Mouse (Mus musculus): ENCODE results near the gene Galr2. TPM values are rescaled to one million over a fixed set of nuclear protein-coding genes. Genes with fewer than 3 reads are reported as not detected.

Gene Galr2
- polyA plus RNA-seq, 1 experiment from 2014 or later, result 0.27 TPM

DNA sequence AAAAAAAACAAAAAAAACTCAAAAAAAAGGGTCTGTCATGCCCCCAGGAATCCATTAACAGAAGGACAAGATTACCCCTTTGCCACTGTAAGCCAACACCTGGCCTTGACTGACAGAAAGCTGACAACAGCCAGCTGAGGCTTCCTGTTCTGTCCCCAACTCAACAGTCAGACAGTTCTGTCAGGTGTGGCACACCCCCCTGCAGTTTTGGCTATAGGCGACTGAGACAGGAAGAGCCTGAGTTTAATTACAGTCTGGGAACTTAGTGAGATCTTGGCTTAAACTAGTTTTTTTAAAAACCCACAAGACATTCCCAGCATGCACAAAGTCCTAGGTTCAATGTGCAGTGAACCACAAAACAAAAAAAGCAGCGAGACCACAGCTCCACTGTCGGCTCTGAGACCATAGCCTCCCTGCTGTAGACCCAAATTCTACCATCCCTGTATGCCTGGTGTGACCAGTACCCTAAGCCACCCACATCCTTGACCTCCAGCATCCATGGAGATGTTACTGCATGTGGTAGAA lies 27.6 kb upstream of the Galr2 start:
- H3K9me3 ChIP-seq (replicated peaks), result no peaks in the 10 kb centered on the region
- H3K4me1 ChIP-seq, result peaks cover 10% of the 10 kb centered on the region; the same call in 1 of the 2 replicates
- no peak overlapping the region for H3K27ac ChIP-seq (replicated peaks)
- H3K9ac ChIP-seq, result no peak overlapping the region
- no peaks in the 10 kb centered on the region for H3K27me3 ChIP-seq
- peaks cover 92% of the 10 kb centered on the region for H3K36me3 ChIP-seq
- H3K4me3 ChIP-seq (replicated peaks), result no peak overlapping the region
- H3K4me2 ChIP-seq (replicated peaks), result no peak overlapping the region
- ATAC-seq (ENCODE audit: insufficient number of reproducible peaks, low FRiP score, low TSS enrichment, low read depth), result no peak
- 57% methylated on average over 3 of the region's 3 CpGs for WGBS

DNA sequence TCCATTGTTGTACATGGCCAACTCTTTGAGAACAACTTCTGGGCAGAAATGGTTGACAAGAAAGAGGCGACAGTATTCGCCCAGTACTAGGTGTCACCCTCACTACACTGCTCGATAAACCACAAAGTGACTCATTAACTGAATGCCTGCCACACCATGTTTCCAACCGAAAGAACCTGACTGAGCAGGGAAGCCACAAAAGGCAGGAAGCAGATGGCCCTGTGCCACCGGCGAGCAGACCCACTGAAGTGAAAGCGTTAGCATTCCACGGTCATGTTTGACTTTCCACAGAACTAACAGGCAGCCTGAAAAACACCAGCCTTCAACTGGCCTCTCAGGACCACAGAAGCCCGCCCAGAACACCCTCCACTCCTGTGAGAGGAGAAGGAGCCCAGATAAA lies 26.1 kb upstream of the Galr2 start:
- Histone ChIP-seq H3K9me3 (replicated peaks) (no peaks in the 10 kb centered on the region), H3K9ac (no peak overlapping the region), H3K4me3 (replicated peaks) (no peak overlapping the region), H3K27ac (replicated peaks) (peak overlapping the region; percentile 78; the same call in 1 of the 2 replicates), H3K4me1 (peaks cover 10% of the 10 kb centered on the region; the same call in 1 of the 2 replicates), H3K4me2 (replicated peaks) (no peak overlapping the region), H3K27me3 (no peaks in the 10 kb centered on the region), H3K36me3 (peaks cover 92% of the 10 kb centered on the region)
- WGBS, result 80% methylated on average over 9 of the region's 9 CpGs
- no peak for ATAC-seq (ENCODE audit: insufficient number of reproducible peaks, low FRiP score, low TSS enrichment, low read depth)

DNA sequence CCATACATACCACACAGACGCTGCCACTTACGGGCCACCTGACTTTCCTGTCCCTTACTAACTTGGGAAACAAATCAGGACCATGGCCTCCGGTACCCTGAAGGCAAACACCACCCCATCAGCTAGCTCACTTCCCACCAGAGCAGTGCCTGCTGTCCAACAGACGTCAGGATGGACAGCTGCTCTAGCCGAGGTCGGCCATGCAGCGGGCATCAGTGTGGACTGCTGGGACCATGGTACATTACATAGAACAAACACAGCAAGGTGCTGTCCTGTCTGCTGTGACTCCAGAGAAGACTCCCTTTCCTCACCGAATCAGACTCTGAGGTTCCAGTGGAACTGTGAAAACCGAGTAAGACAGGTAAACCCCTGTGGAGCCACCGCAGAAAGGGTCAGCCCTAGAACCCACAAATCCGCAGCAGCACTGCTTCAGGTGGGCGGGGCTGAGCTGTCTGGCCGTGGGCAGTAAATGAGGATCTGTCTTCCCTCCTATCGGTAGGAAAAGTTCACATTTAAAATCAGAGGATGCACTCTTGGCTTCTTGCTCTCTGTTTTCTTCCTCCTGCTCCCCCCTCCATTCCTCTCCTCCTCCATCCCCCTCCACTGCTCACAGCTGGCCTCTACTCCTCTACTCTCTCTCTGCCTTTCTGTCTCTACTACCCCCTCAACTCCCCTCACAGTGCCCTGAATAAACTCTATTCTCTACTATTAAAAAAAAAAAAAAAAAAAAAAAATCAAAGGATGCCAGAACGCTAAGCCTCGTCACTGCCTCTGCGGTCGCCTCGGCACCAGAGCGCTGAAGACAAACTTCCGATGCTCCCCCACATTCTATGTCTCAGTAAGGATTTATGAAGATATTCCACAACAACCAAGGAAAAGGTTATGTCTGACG lies 25.4 kb upstream of the Galr2 start:
- Histone ChIP-seq H3K4me1 (peaks cover 16% of the 10 kb centered on the region; the same call in 1 of the 2 replicates), H3K4me3 (replicated peaks) (no peak overlapping the region), H3K27ac (replicated peaks) (peak overlapping the region; percentile 78), H3K4me2 (replicated peaks) (no peak overlapping the region), H3K36me3 (peaks cover 92% of the 10 kb centered on the region), H3K9ac (no peak overlapping the region), H3K27me3 (no peaks in the 10 kb centered on the region), H3K9me3 (replicated peaks) (no peaks in the 10 kb centered on the region)
- WGBS, result 67% methylated on average over 22 of the region's 22 CpGs
- no peak for ATAC-seq (ENCODE audit: insufficient number of reproducible peaks, low FRiP score, low TSS enrichment, low read depth)

DNA sequence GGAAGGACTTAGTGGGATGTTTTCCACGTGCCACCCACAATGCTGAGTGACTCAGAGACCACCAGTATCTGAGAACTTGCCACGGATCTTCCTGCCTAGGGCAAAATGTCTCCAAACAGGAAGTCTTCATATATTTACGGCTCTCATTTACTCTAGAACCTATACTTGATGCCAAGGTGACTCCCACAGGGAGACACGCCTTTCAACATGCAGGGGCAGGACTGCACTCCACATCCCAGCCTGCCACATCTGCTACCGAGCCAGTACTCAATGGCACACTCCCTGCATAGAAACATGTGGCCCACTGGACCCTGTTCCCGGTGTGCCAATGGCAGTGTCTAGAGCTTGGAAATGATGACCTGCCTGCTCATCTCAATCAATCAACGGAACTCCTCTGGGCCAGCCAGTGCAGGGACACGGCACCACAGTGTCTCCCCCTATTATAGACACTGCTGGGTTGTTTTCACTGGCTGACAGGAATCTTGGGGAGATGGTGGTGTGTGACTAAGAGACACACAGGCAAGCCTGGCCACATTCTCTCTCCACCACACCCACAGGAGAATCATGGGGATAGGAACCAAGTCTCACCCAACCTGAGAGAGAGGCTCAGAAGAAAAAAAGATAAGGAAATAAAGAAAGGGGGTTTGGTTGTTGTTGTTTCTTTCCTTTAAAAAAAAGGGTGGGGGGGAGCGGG lies 24.6 kb upstream of the Galr2 start:
- Histone ChIP-seq H3K4me2 (replicated peaks) (no peak overlapping the region), H3K36me3 (peaks cover 92% of the 10 kb centered on the region), H3K27me3 (no peaks in the 10 kb centered on the region), H3K9ac (no peak overlapping the region), H3K4me1 (peaks cover 16% of the 10 kb centered on the region; the same call in 1 of the 2 replicates), H3K4me3 (replicated peaks) (no peak overlapping the region), H3K9me3 (replicated peaks) (no peaks in the 10 kb centered on the region), H3K27ac (replicated peaks) (peak overlapping the region; percentile 78)
- ATAC-seq (ENCODE audit: insufficient number of reproducible peaks, low FRiP score, low TSS enrichment, low read depth), result no peak
- WGBS, result 67% methylated on average over 9 of the region's 9 CpGs

DNA sequence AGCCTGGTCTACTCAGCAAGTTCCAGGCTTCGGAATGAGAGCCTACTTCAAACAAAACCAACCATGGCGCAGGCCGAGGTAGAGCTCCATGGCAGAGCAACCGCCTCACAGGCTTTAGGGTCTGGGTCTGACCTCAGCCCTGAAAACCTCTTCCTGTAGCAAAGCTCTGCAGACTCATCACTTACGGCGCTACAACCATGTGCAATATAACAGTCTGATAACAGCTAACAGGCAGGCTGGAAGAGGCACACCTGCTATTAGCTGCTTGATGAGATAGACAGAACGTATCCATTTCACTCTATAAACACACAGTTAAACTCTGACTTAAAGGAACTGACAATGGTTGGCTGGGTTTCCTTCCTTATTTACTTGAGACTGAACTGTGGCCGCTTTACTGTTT lies 21.3 kb upstream of the Galr2 start:
- Histone ChIP-seq H3K9ac (no peak overlapping the region), H3K4me1 (peaks cover 16% of the 10 kb centered on the region; the same call in 1 of the 2 replicates), H3K27ac (replicated peaks) (no peak overlapping the region), H3K9me3 (replicated peaks) (no peaks in the 10 kb centered on the region), H3K4me2 (replicated peaks) (no peak overlapping the region), H3K36me3 (peaks cover 95% of the 10 kb centered on the region), H3K4me3 (replicated peaks) (no peak overlapping the region), H3K27me3 (no peaks in the 10 kb centered on the region)
- 86% methylated on average over 8 of the region's 8 CpGs for WGBS
- no peak for ATAC-seq (ENCODE audit: insufficient number of reproducible peaks, low FRiP score, low TSS enrichment, low read depth)

DNA sequence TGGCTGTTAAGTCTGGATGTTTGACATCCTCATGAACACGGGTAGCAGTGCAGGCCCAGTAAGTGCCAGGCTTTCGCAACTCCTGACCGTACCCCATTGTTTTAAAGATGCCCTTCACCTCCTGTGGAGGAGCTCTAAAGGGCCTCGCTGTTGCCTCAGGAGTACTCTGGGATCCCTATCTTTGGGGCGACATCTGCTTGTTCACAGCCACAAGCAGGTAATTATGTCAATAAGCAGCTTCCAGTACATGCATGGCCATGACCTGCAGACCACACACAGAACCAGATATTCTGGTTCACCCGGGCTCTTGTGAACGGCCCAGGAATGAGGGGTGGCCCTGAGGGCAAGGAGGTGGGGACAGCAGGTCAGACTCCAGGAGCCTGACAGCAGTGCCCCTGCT lies 20.5 kb upstream of the Galr2 start:
- Histone ChIP-seq H3K9ac (no peak overlapping the region), H3K9me3 (replicated peaks) (no peaks in the 10 kb centered on the region), H3K4me2 (replicated peaks) (no peak overlapping the region), H3K27me3 (no peaks in the 10 kb centered on the region), H3K4me1 (peaks cover 13% of the 10 kb centered on the region; the same call in 1 of the 2 replicates), H3K27ac (replicated peaks) (peak overlapping the region; percentile 17; the same call in 1 of the 2 replicates), H3K36me3 (peaks cover 92% of the 10 kb centered on the region), H3K4me3 (replicated peaks) (no peak overlapping the region)
- no peak for ATAC-seq (ENCODE audit: insufficient number of reproducible peaks, low FRiP score, low TSS enrichment, low read depth)
- 61% methylated on average over 7 of the region's 7 CpGs for WGBS

DNA sequence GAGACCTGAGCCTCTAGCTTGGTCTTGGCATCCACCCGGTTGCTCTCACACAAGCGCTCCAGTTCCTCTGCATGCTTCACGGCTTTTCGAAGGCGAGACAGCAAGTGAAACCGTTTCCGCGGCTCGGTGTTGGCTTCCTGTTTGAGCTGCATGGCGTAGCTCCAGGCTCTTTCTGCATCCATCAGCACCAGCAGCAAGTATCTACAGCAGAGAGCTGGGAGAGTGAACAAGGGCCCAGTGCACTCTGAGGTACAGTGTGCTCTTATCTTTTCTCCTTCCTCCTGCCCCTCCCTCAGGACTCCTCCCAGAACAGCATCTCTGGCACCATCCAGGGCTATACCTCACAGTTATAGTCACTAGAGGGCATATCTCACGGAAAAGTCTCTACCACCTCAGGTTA lies 15.4 kb upstream of the Galr2 start:
- Histone ChIP-seq H3K4me2 (replicated peaks) (no peak overlapping the region), H3K9ac (no peak overlapping the region), H3K27ac (replicated peaks) (no peak overlapping the region), H3K4me3 (replicated peaks) (no peak overlapping the region), H3K4me1 (0 out of 2 replicates have a peak, but pooled peaks cover 5% of the 10 kb centered on the region), H3K36me3 (peaks cover 94% of the 10 kb centered on the region), H3K9me3 (replicated peaks) (no peaks in the 10 kb centered on the region), H3K27me3 (no peaks in the 10 kb centered on the region)
- WGBS, result 84% methylated on average over 11 of the region's 11 CpGs
- ATAC-seq (ENCODE audit: insufficient number of reproducible peaks, low FRiP score, low TSS enrichment, low read depth), result no peak

DNA sequence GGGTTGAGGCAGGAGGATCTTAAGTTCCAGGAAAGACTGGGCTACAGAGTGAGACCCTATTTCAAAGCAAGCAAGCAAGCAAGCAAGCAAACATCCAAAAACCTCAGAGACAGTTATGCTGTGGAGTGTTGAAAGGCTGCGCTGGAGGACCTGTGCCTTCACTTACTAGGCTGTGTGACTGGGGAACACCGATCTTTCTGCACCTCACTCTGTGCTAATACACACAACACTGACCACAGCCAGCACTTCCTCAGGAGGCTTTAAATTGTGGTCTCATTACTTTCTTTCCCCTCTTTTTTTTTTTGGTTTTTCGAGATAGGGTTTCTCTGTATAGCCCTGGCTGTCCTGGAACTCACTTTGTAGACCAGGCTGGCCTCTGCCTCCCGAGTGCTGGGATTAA lies 14.9 kb upstream of the Galr2 start:
- Histone ChIP-seq H3K4me3 (replicated peaks) (no peak overlapping the region), H3K27ac (replicated peaks) (no peak overlapping the region), H3K4me1 (0 out of 2 replicates have a peak, but pooled peaks cover 5% of the 10 kb centered on the region), H3K9me3 (replicated peaks) (no peaks in the 10 kb centered on the region), H3K36me3 (peaks cover 94% of the 10 kb centered on the region), H3K27me3 (no peaks in the 10 kb centered on the region), H3K4me2 (replicated peaks) (no peak overlapping the region), H3K9ac (no peak overlapping the region)
- 81% methylated on average over 4 of the region's 4 CpGs for WGBS
- no peak for ATAC-seq (ENCODE audit: insufficient number of reproducible peaks, low FRiP score, low TSS enrichment, low read depth)

DNA sequence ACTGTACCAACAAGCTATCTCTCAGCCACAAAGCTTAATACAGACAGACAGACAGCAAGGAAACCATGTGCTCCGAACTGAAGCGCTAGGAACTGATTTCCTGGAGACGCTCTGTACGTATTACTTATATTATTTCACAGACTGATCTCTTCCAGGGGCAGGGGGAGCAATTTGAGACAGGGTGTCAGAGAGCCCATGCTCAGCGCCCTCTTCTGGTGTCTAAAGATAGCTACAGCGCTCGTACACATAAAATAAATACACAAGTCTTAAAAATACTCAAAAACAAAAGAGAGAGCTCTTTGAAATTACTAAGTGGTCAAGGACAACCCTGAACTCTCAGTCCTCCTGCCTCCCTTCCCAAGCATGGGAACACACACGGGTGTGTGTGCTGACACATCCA lies 13.1 kb upstream of the Galr2 start:
- peaks cover 92% of the 10 kb centered on the region for H3K36me3 ChIP-seq

DNA sequence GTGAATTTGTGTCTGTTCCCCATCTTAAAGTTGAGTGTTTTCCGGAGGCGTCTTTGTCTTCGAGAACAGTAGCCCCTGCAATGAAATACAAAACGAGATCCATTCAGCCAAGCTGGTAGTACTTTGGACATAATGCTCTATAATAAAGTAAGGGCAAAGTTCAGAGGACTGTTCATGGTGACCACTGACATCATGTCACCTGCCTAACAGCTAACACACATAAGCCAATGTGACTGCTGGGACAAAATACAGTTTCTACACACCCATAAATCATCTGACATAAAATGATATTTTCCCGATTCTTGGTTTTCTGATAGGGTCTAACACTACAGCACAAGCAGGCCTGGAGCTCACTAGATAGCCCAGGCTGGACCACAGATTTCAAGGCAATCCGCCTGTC lies 12.4 kb upstream of the Galr2 start:
- WGBS, result 86% methylated on average over 6 of the region's 6 CpGs
- H3K36me3 ChIP-seq, result peaks cover 85% of the 10 kb centered on the region

More for the DNA sequence above, 13.1 kb upstream of the Galr2 start:
- Histone ChIP-seq H3K9me3 (replicated peaks) (no peaks in the 10 kb centered on the region), H3K4me3 (replicated peaks) (no peak overlapping the region), H3K9ac (no peak overlapping the region), H3K4me2 (replicated peaks) (no peak overlapping the region), H3K27me3 (no peaks in the 10 kb centered on the region), H3K27ac (replicated peaks) (no peak overlapping the region), H3K4me1 (peaks cover 15% of the 10 kb centered on the region)
- WGBS, result 79% methylated on average over 8 of the region's 8 CpGs
- ATAC-seq (ENCODE audit: insufficient number of reproducible peaks, low FRiP score, low TSS enrichment, low read depth), result no peak

DNA sequence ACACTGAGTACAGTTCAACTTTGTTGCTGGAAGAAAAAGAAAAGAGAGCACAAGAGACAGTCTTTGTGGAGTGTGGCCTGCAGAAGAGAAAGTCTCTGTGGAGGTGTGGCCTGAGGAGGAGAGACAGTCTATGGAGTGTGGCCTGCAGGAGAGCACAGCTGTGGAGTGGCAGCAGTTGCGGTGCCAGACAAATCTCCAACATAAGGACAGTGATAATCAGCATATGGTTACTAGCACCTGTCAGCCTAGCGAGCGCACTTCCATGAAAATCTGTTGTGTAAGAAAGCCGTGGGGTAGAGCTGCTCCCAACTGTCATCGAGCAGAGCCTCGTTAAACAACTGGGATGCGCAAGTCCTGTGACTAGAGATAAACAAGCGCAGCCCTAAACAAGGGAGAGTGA lies 11.2 kb upstream of the Galr2 start:
- no peak for ATAC-seq (ENCODE audit: insufficient number of reproducible peaks, low FRiP score, low TSS enrichment, low read depth)
- no peaks in the 10 kb centered on the region for H3K27me3 ChIP-seq
- H3K36me3 ChIP-seq, result peaks cover 73% of the 10 kb centered on the region
- H3K4me1 ChIP-seq, result peaks cover 23% of the 10 kb centered on the region
- no peak overlapping the region for H3K4me2 ChIP-seq (replicated peaks)
- H3K9me3 ChIP-seq (replicated peaks), result no peaks in the 10 kb centered on the region
- WGBS, result 83% methylated on average over 8 of the region's 8 CpGs
- H3K9ac ChIP-seq, result no peak overlapping the region
- no peak overlapping the region for H3K4me3 ChIP-seq (replicated peaks)
- H3K27ac ChIP-seq (replicated peaks), result no peak overlapping the region

More for the DNA sequence above, 12.4 kb upstream of the Galr2 start:
- Histone ChIP-seq H3K27me3 (no peaks in the 10 kb centered on the region), H3K27ac (replicated peaks) (no peak overlapping the region), H3K4me1 (peaks cover 21% of the 10 kb centered on the region), H3K9ac (no peak overlapping the region), H3K4me3 (replicated peaks) (no peak overlapping the region), H3K4me2 (replicated peaks) (no peak overlapping the region), H3K9me3 (replicated peaks) (no peaks in the 10 kb centered on the region)
- ATAC-seq (ENCODE audit: insufficient number of reproducible peaks, low FRiP score, low TSS enrichment, low read depth), result no peak

Measured in embryonic facial prominence, embryonic 15.5 days (tissue).